Mouse (Mus musculus) kidney, embryonic 15.5 days (tissue): Measurements from ENCODE around the gene Kcnj1. TPM values are rescaled to one million over a fixed set of nuclear protein-coding genes. Genes with fewer than 3 reads are reported as not detected.

Experiments used
- ATAC-seq: fragments of 200-750 bp; cut with Nextera tagmentation; replicated peaks from 2 replicates; pipeline ENCODE4 v1.8.0; 2017; ENCODE audit warnings: moderate TSS enrichment; ENCODE audit not compliant: low FRiP score
- H3K27ac ChIP-seq: fragments of 300-500 bp; sonication (generic); 2 replicates; pipeline ENCODE4 v1.5.1; 2015; ENCODE audit warnings: mild to moderate bottlenecking, inconsistent platforms
- H3K27me3 ChIP-seq: fragments of 300-500 bp; sonication (generic); 2 replicates; pipeline ENCODE4 v1.6.1; 2015; ENCODE audit warnings: inconsistent platforms
- H3K36me3 ChIP-seq: fragments of 300-500 bp; sonication (generic); 2 replicates; pipeline ENCODE4 v1.6.1; 2015; ENCODE audit warnings: inconsistent platforms
- H3K4me1 ChIP-seq: fragments of 300-500 bp; sonication (generic); 2 replicates; pipeline ENCODE4 v1.6.1; 2015; ENCODE audit warnings: inconsistent platforms
- H3K4me2 ChIP-seq: fragments of 300-500 bp; sonication (generic); 2 replicates; pipeline ENCODE4 v1.6.1; 2015; ENCODE audit warnings: moderate library complexity, mild to moderate bottlenecking, inconsistent platforms
- H3K4me3 ChIP-seq: fragments of 300-500 bp; sonication (generic); replicated peaks from 2 replicates; pipeline ENCODE4 v1.5.1; 2015; ENCODE audit warnings: mild to moderate bottlenecking, inconsistent platforms
- H3K9ac ChIP-seq: fragments of 300-500 bp; sonication (generic); 2 replicates; pipeline ENCODE4 v1.6.1; 2015; ENCODE audit warnings: mild to moderate bottlenecking, inconsistent platforms
- H3K9me3 ChIP-seq: fragments of 300-500 bp; sonication (generic); replicated peaks from 2 replicates; pipeline ENCODE4 v1.6.1; 2016; ENCODE audit warnings: inconsistent platforms
- WGBS: fragments of 180-500 bp; shearing (Covaris S2); methylation state at CpG from one replicate; pipeline ENCODE4 v1.1.7; 2015; ENCODE audit warnings: mixed read lengths; 5-methylcytosine and 5-hydroxymethylcytosine counted together
- polyA plus RNA-seq: library from polyadenylated mRNA; unstranded; fragments of >200 nt; fragmentation: Nextera tagmentation; extraction: Ambion mirVana; gene quantifications from 2 replicates; pipeline ENCODE4 v1.2.1, GENCODE M21; 2015

Gene Kcnj1
- polyA plus RNA-seq, 1 experiment from 2014 or later = 9.0 TPM

DNA sequence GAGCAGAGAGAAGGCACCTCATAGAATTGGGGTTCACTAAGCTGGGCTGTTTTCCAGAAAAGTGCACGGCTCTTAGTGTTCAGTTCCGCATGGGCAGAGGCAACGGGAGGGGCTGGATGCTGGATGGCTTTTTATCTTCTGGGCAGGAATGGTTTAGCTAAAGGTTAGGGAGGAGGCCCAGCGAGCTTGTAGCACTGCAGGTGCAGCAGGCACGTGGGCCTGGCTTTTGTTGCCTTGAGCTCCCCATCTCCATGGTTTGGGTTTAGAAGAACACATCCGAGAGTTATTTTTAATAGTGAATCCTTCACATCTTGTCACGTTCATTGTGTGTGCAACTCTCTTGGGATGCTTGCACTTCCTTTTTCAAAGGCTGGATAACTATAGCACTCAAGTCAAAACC lies 53.0 kb downstream of the Kcnj1 start:
- Histone ChIP-seq H3K9me3 (no peaks in the 10 kb centered on the region), H3K9ac (no peak overlapping the region), H3K27me3 (no peaks in the 10 kb centered on the region), H3K4me3 (no peak overlapping the region), H3K36me3 (peaks cover 32% of the 10 kb centered on the region), H3K4me1 (0 out of 2 replicates have a peak, but pooled peaks cover 3% of the 10 kb centered on the region), H3K27ac (no peak overlapping the region), H3K4me2 (no peak overlapping the region)
- WGBS = 68% methylated on average over 7 of the region's 7 CpGs
- ATAC-seq = no peak

DNA sequence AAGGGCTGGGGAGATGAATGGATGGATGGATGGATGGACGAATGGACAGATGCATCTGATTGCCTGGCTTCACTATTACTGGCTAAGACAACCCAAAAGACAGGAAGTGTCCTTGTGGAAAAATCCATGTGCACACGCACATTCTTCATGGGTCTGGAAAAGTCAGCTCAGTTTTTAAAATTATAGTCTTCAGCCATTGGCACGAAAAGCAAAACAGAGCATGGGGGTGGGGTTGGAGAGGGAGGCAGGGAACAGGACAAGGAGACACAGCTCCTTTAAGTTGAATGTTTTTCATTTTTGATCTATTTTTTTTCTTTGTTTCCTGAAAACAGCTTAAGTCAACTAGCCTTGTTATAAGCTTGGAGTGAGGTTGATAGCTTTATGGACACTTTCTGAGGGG lies 58.8 kb downstream of the Kcnj1 start:
- H3K27me3 ChIP-seq = no peaks in the 10 kb centered on the region
- H3K4me3 ChIP-seq = no peak overlapping the region
- H3K9me3 ChIP-seq = no peaks in the 10 kb centered on the region
- ATAC-seq = no peak
- H3K4me1 ChIP-seq = no peaks in the 10 kb centered on the region
- 0 out of 2 replicates have a peak overlapping the region, but pooled peaks have one; percentile 4 for H3K27ac ChIP-seq
- H3K36me3 ChIP-seq = peaks cover 15% of the 10 kb centered on the region; the same call in 1 of the 2 replicates
- H3K9ac ChIP-seq = no peak overlapping the region
- 67% methylated on average over 3 of the region's 3 CpGs for WGBS
- H3K4me2 ChIP-seq = no peak overlapping the region

- H3K27ac ChIP-seq = no peak overlapping the region
- H3K9ac ChIP-seq = no peak overlapping the region
- H3K4me2 ChIP-seq = no peak overlapping the region
- no peaks in the 10 kb centered on the region for H3K9me3 ChIP-seq
- H3K4me3 ChIP-seq = no peak overlapping the region
- H3K27me3 ChIP-seq = no peaks in the 10 kb centered on the region
- H3K4me1 ChIP-seq = no peaks in the 10 kb centered on the region
- no peak for ATAC-seq
- WGBS = 81% methylated on average over 19 of the region's 19 CpGs
- H3K36me3 ChIP-seq = peaks cover 3% of the 10 kb centered on the region; the same call in 1 of the 2 replicates
Observed at GRCm38 (mm10) chr9:32434241-32435213, 62.2 kb downstream of the Kcnj1 start.

DNA sequence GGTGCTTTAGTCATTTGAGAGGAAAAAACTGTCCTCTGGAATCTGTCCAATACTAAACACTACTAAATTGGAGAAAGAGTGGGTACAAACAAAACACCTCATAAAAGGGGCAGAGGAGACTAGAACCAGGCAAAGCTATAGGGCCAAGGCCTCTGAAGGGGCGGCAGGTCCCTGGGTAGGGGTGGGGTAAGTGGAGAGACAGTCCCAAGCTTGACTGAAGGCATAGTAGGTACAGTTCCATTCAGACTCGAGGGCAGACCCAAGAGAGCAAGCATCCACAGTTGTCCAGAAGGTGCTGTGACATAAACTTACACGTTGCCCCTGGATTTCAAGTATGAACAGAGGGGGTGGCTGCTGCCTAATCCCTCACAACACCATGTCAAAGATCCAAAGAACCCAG lies 70.8 kb downstream of the Kcnj1 start:
- Histone ChIP-seq H3K27ac (no peak overlapping the region), H3K4me2 (no peak overlapping the region), H3K9ac (no peak overlapping the region), H3K4me3 (no peak overlapping the region), H3K4me1 (0 out of 2 replicates have a peak, but pooled peaks cover 4% of the 10 kb centered on the region), H3K36me3 (peaks cover 7% of the 10 kb centered on the region; the same call in 1 of the 2 replicates), H3K9me3 (no peaks in the 10 kb centered on the region), H3K27me3 (no peaks in the 10 kb centered on the region)
- no peak for ATAC-seq
- 73% methylated on average over 3 of the region's 3 CpGs for WGBS

- H3K36me3 ChIP-seq = peaks cover 12% of the 10 kb centered on the region; the same call in 1 of the 2 replicates
- no peak for ATAC-seq
- H3K9me3 ChIP-seq = no peaks in the 10 kb centered on the region
- 58% methylated on average over 6 of the region's 6 CpGs for WGBS
- H3K4me3 ChIP-seq = no peak overlapping the region
- H3K4me1 ChIP-seq = 0 out of 2 replicates have a peak, but pooled peaks cover 4% of the 10 kb centered on the region
- H3K4me2 ChIP-seq = no peak overlapping the region
- H3K27ac ChIP-seq = no peak overlapping the region
- no peaks in the 10 kb centered on the region for H3K27me3 ChIP-seq
- H3K9ac ChIP-seq = no peak overlapping the region
Observed at GRCm38 (mm10) chr9:32443817-32444216, 71.5 kb downstream of the Kcnj1 start.

DNA sequence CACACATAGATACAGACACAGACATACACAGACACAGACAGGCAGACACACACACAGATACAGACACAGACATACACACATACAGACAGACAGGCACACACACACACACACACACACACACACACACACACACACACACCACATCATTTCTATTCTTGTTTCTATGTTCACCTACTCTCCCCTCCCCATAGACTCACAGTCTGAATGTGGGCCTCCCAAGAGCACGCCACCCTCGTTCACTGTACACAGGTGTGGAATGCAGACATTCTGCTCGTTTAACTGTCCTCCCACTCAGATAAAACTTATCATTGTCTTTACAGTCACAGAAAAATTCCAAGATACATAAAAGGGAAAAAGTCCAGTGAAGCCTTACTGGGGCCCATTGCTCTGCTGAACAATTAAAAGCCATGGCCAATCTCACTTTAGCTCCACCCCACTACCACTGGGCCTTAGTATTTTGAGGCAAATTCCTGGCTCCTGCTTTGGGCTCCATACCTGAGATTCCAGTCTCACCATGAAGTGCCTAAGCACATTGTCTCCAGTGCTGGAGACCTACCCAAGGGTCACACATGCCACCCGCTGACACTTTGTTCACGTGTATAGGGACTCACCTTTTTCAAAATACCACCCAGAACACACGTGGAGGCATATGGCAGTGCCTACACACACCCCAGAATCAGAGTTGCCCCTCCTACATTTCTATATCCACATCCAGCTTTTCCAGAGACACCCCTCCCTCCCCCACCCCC lies 72.3 kb downstream of the Kcnj1 start:
- no peak overlapping the region for H3K4me3 ChIP-seq
- H3K4me1 ChIP-seq = 0 out of 2 replicates have a peak, but pooled peaks cover 4% of the 10 kb centered on the region
- H3K9ac ChIP-seq = no peak overlapping the region
- H3K36me3 ChIP-seq = peaks cover 20% of the 10 kb centered on the region; the same call in 1 of the 2 replicates
- H3K27ac ChIP-seq = no peak overlapping the region
- H3K27me3 ChIP-seq = no peaks in the 10 kb centered on the region
- ATAC-seq = no peak
- WGBS = 71% methylated on average over 6 of the region's 6 CpGs
- H3K4me2 ChIP-seq = no peak overlapping the region
- H3K9me3 ChIP-seq = no peaks in the 10 kb centered on the region

- H3K9ac ChIP-seq = no peak overlapping the region
- no peaks in the 10 kb centered on the region for H3K9me3 ChIP-seq
- H3K4me3 ChIP-seq = no peak overlapping the region
- 51% methylated on average over 3 of the region's 3 CpGs for WGBS
- H3K27ac ChIP-seq = no peak overlapping the region
- H3K27me3 ChIP-seq = no peaks in the 10 kb centered on the region
- H3K36me3 ChIP-seq = peaks cover 25% of the 10 kb centered on the region
- no peak for ATAC-seq
- 0 out of 2 replicates have a peak, but pooled peaks cover 4% of the 10 kb centered on the region for H3K4me1 ChIP-seq
- H3K4me2 ChIP-seq = no peak overlapping the region
Observed at GRCm38 (mm10) chr9:32445789-32446188, 73.5 kb downstream of the Kcnj1 start.

DNA sequence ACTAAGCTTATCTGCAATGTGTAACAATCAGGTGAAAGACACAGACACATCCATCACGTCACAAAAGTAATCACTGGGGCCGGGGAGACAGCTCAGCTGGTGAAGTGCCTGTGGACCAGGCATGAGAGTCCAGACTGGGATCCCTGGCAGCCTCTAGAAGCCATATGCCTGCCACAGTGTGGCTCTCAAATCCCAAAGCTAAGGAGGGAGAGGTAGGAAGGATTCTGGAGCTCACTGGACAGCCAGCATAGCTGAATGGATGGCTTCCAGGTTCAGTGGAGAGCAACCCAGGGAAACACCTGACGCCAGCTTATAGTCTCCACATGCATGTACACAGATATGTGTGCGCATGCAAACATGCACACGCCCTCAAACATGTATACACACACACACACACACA lies 76.5 kb downstream of the Kcnj1 start:
- 87% methylated on average over 5 of the region's 5 CpGs for WGBS
- H3K27me3 ChIP-seq = no peaks in the 10 kb centered on the region
- H3K4me3 ChIP-seq = no peak overlapping the region
- no peak overlapping the region for H3K4me2 ChIP-seq
- no peak overlapping the region for H3K27ac ChIP-seq
- H3K36me3 ChIP-seq = peaks cover 19% of the 10 kb centered on the region
- no peak for ATAC-seq
- no peaks in the 10 kb centered on the region for H3K9me3 ChIP-seq
- 0 out of 2 replicates have a peak, but pooled peaks cover 4% of the 10 kb centered on the region for H3K4me1 ChIP-seq
- no peak overlapping the region for H3K9ac ChIP-seq

Other genes starting within 250 kb of the Kcnj1 start
- gene Kcnj5, start 28.1 kb upstream of the Kcnj1 start, polyA plus RNA-seq = 1.7 and 1.8 TPM in 2 replicates
- 28.3 and 31.0 TPM in 2 replicates for gene Fli1, start 170.4 kb downstream of the Kcnj1 start, polyA plus RNA-seq